Comparison of ENCODE assay signal across 17 mouse cellular contexts in genomic region chr6:77324748-77325147, GRCm38 (mm10).
"Had no signal": no experiment of that assay in that cellular context is flagged by ENCODE, and none has a peak within 500 bp of the region (broad histone marks: within the 10 kb centered on the region; RNA-seq: fewer than 3 reads in every experiment).

No protein-coding gene starts in this region.

- ATAC-seq: liver, postnatal 0 days; lung, postnatal 0 days; midbrain, embryonic 15.5 days had no signal

- H3K4me3 ChIP-seq: liver, embryonic 13.5 days; liver, embryonic 15.5 days; lung, embryonic 15.5 days; megakaryocyte, embryonic 14.5 days; midbrain, embryonic 12.5 days; midbrain, embryonic 15.5 days; stomach, embryonic 15.5 days had no signal

- H3K36me3 ChIP-seq: liver, embryonic 13.5 days; liver, embryonic 15.5 days; lung, embryonic 15.5 days; midbrain, embryonic 12.5 days; midbrain, embryonic 15.5 days; stomach, embryonic 15.5 days had no signal

- H3K4me2 ChIP-seq: liver, embryonic 13.5 days; liver, embryonic 15.5 days; lung, embryonic 15.5 days; midbrain, embryonic 12.5 days; midbrain, embryonic 15.5 days; stomach, embryonic 15.5 days had no signal

- DNase-seq: liver, embryonic 13.5 days; liver, postnatal 0 days; lung, adult 2 months; lung, postnatal 14 days; lung, postnatal 36 days; thymus, adult 2 months; thymus, postnatal 25 days; thymus, postnatal 4 days had no signal

- H3K27ac ChIP-seq: liver, embryonic 13.5 days; liver, embryonic 15.5 days; lung, embryonic 15.5 days; macrophage; midbrain, embryonic 12.5 days; midbrain, embryonic 15.5 days; stomach, embryonic 15.5 days; stomach, postnatal 0 days had no signal

- H3K27me3 ChIP-seq: liver, embryonic 13.5 days; liver, embryonic 15.5 days; lung, embryonic 15.5 days; megakaryocyte, embryonic 14.5 days; midbrain, embryonic 12.5 days; midbrain, embryonic 15.5 days; stomach, embryonic 15.5 days had no signal

- H3K9me3 ChIP-seq: liver, embryonic 13.5 days; liver, embryonic 15.5 days; lung, embryonic 15.5 days; megakaryocyte, embryonic 14.5 days; midbrain, embryonic 12.5 days; midbrain, embryonic 15.5 days; stomach, embryonic 15.5 days had no signal

- H3K4me1 ChIP-seq: liver, embryonic 13.5 days; liver, embryonic 15.5 days; lung, embryonic 15.5 days; megakaryocyte, embryonic 14.5 days; midbrain, embryonic 12.5 days; midbrain, embryonic 15.5 days; stomach, embryonic 15.5 days had no signal

- H3K9ac ChIP-seq: liver, embryonic 13.5 days; liver, embryonic 15.5 days; liver, postnatal 0 days; lung, embryonic 15.5 days; midbrain, embryonic 12.5 days; midbrain, embryonic 15.5 days; stomach, embryonic 15.5 days had no signal
